Mouse (Mus musculus): Measurements from ENCODE around the gene Cpox. TPM values are rescaled to one million over a fixed set of nuclear protein-coding genes. Genes with fewer than 3 reads are reported as not detected.

Cpox gene
- 10 to 100 TPM; 12.7 to 17.6 TPM for total RNA-seq (2023)

DNA sequence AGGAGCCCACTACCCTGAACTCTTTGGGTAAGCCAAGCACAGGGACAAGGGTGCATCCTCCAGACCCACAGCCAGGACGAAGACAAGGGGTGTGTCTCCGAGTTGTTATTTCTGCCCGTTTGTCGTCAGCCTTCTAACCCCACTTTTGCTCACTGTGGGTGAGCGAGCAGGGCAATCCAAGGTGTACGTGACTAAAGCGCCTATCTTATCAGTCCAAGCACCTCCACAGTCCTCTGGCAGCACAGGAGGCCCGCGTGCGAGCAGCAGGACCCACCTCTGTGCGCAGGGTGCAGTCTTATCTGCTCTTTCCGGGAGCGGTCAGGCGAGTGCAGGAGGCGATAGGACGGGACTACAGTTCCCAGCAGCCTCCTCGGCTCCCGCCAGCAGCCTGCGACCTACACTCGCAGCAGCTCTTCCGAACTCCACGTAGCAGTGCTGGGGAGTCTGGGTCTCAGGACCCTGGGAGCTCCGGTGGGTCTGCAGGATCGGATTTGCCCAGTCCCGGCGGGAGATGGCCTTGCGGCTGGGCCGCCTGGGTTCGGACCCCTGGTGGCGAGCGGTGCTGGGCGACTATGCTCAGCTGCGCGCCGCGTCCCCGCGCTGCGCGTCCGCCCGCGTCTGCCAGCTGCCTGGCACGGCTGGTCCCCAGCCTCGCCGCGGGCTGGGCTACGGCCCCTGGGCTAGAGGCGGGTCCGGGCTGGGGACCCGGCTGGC lies at the start of gene Cpox:
TSS of gene Cpox (plus strand) at position 376 of the 714 bp plus-strand sequence.

DNA sequence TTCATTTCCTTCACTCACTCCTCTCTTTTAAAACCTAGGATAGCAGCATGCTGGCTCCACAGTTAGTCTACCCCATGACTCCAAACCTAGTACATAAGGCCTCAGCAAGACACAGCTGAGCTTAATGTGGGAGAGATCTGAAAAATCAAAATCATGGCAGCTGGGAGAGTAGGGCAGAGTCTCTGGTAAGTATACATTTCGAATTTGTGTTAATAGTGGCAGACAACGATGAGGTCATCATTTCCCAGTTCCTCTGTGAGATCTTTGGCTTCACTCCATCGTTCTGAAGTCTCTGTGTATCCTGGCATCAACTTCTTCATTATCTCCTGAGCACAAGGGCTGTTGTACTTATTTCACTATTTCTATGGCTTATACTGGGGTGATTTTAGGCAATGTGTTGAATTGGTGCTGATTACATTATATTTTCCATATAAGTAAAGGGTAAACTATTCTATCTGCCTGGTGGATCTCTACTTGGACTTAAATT lies 31.4 kb upstream of the Cpox start, which contains the start of gene E330017A01Rik:
TSS of gene E330017A01Rik (minus strand) at position 51 of the 487 bp plus-strand sequence.

DNA sequence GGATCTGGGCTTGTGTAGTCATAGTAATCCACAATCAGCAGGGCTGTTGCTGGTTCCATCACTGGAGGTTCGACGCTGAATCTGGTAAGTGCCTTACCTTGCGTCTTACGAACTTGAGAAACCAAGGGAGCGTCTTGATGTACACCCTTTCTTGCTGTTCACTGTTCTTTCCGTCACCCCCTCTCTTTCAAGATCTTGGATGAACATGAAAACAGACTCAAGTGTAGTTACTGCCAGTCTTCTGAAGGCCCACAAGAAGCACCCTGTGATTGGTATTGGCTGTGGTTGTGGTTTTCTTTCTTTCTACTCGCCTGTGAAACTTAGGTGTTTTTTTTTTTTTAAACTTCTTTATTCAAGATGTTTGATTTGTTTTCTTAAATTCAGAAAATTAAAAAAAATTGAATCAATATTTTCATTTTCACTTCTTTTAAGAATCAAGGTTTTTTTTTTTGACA lies 48.6 kb downstream of the Cpox start, which contains the start of gene Gpr15:
TSS of gene Gpr15 (minus strand) at position 405 of the 455 bp plus-strand sequence.

DNA sequence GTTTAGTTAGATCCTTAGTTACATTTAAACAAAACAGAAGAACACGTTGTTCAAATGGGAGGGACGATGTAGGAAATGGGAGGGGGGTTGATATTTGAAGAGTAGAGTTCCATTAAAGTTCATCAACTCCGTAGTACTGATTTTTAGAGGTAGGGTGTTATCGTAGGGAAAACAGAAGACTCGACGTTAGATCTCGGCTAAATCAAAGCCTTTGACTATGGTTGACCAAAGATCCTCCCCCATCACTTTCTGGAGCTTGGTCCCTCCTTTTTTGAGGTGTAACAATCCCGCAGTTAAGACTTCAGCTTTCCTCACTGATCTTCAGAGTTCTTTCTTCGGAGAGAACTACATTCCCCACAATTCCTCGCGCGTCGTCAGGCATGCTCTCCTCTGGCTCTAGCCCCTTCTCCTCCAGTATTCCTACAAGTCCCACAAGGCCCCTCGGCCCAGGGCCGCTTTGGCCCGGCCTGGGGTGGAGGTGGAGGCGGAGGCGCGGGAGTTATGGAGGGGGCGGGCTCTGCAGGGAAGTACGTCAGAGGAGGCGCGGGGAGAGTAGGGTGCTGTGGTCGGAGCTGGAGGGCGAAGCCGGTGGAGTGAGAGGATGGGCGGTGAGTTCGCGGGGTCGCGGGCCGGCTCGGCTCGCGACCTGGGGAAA lies 57.5 kb downstream of the Cpox start, which contains the start of gene Cldnd1:
TSS of gene Cldnd1 (plus strand) at position 434 of the 655 bp plus-strand sequence.

DNA sequence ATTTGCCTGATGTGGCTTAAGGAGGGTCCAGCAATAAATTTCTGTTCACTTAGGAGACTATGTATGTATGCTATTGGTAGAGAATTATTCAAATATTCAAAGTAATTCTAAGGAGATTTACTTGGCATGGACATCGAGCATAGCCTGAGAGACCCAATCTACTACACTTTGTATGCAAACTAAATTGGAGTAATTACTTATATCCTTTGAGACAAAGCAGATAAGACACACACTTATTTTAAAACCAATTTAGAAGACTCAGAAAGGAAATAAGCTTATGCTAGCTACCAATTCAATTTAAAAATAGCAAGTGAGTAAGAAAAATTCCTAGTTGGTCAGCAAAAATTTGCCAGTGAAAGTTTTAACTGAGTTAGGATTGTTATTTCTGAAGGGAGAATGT lies 93.0 kb downstream of the Cpox start, which contains the start of gene Olfr172:
TSS of gene Olfr172 (minus strand) at position 101 of the 400 bp plus-strand sequence.

Other genes starting within 250 kb of the Cpox start
- 10 to 100 TPM; 66.5 to 87.5 TPM for gene St3gal6, start 146.0 kb upstream of the Cpox start, total RNA-seq (2023)
- gene Gm813, start 53.3 kb upstream of the Cpox start, total RNA-seq (2023), result not detected
- gene E330017A01Rik, start 31.6 kb upstream of the Cpox start, total RNA-seq (2023), result not detected
- gene Gpr15, start 48.8 kb downstream of the Cpox start, total RNA-seq (2023), result not detected
- 10 to 100 TPM; 53.3 to 53.7 TPM for gene Cldnd1, start 57.6 kb downstream of the Cpox start, total RNA-seq (2023)
- not detected for gene Olfr172, start 92.9 kb downstream of the Cpox start, total RNA-seq (2023)
- gene Olfr173, start 130.0 kb downstream of the Cpox start, total RNA-seq (2023), result not detected
- not detected for gene Olfr175-ps1, start 156.5 kb downstream of the Cpox start, total RNA-seq (2023)
- gene Olfr177, start 204.5 kb downstream of the Cpox start, total RNA-seq (2023), result not detected
- not detected for gene Olfr178, start 221.8 kb downstream of the Cpox start, total RNA-seq (2023)